Mouse (Mus musculus) E14TG2a.4 (cell line): Measurements from ENCODE around the gene Alms1.

Source experiments
- H3K27me3 ChIP-seq: 2 replicates; pipeline ENCODE4 v1.6.1; 2014; ENCODE audit warnings: low read length, control low read depth; ENCODE audit not compliant: insufficient read depth
- H3K36me3 ChIP-seq: 2 replicates; pipeline ENCODE4 v1.6.1; 2014; ENCODE audit warnings: low read length, control low read depth; ENCODE audit not compliant: insufficient read depth
- H3K4me1 ChIP-seq: replicated peaks from 2 replicates; pipeline ENCODE4 v1.6.1; 2014; ENCODE audit warnings: low read depth, low read length, control low read depth
- H3K4me3 ChIP-seq: replicated peaks from 2 replicates; pipeline ENCODE4 v1.5.1; 2014; ENCODE audit warnings: mild to moderate bottlenecking, low read length
- H3K9me3 ChIP-seq: 2 replicates; pipeline ENCODE4 v1.6.1; 2014; ENCODE audit warnings: low read length, control low read depth
- CTCF ChIP-seq: conservative IDR thresholded peaks from 2 replicates; pipeline ENCODE4 v1.5.1; 2014; ENCODE audit warnings: low read length
- NANOG ChIP-seq: IDR thresholded peaks from 2 replicates; pipeline ENCODE4 v1.6.1; 2014; ENCODE audit warnings: borderline replicate concordance, low read length, mixed read lengths
- POU5F1 ChIP-seq: IDR thresholded peaks from 2 replicates; pipeline ENCODE4 v1.6.1; 2014; ENCODE audit warnings: low read length, borderline replicate concordance

Alms1 gene

DNA sequence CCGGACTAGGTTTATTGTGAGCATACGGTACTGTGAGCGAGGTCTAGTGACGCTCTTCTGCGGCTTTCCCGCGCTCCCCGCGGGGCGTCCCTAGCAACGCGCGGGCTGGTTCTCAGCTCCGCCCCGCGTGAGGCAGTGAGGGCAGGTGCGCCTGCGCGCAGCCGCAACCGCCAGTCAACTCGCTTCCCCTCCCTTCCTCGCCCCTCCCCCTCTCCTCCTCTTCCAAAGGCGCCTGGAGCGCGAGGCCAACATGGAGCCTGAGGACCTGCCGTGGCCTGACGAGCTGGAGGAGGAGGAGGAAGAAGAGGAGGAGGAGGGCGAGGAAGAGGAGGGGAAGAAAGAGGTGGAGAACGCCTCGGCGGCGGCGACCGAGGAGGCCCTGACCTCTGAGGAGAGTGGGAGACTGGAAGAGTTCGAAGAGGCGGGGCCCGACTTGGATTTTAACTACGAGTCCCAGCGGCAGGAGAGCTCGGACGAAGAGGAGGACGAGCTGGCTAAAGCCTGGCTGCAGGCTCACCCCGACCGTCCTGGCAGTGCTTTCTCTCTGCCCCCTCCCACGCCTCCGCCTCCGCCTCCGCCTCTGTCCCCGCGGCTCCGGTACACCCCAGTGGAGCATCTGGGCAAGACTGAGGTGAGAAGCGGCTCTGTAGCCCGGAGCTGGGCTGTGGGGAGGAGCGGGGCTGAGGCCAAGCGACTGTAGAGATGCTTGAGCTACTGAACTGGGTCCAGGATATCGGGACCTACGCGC is at the start of gene Alms1:
Gene Alms1, plus strand, starts transcription at position 136 of the 748 bp plus-strand sequence.
- peaks cover 21% of the 10 kb centered on the region for H3K4me1 ChIP-seq
- no peak for TF ChIP-seq CTCF
- no peak for TF ChIP-seq POU5F1
- no peak for TF ChIP-seq NANOG
- H3K9me3 ChIP-seq, result no peaks in the 10 kb centered on the region
- H3K4me3 ChIP-seq, result peak within 1 kb of the TSS; percentile 95
- no peaks in the 10 kb centered on the region for H3K36me3 ChIP-seq
- no peaks in the 10 kb centered on the region for H3K27me3 ChIP-seq

DNA sequence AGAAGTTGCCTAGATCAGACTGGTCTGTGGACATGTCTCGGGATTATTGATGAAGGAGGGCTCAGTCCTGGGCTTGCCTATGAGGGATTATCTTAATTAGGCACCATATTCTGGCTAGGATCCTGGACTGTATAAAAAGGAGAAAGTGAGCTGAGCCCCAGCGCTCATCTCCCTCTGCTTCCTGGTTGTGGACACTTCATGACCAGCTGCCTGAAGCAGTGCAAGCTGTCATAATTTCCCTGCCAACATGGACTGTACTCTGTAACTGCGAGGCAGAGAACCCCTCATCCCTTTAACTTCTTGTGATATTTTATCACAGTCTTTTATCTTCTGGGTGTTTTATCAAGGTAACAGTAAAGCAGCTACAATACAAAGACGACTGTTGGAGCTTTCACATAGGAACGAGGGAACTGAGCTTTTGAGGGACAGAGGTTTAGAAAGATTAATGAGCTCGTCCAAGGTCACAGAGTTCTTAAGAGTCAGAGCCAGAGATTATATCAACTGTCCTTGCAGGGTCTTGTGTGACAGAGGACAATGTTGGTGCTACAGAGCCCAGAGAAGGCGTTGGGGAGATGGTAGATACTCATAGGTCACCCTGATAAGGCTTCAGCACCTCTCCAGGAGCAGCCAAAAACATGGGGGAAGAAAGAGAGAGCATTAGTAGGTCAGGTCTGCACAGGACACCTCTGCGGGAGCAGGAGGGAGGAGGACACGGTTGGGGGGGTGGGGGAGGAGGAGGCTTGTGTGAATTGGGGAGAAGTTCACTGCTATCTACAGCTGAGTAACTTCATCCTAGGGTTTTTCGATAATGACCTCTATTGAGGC is 43.8 kb upstream of the Alms1 start:
- TF ChIP-seq POU5F1, result no peak
- TF ChIP-seq CTCF, result no peak
- TF ChIP-seq NANOG, result no peak
- Histone ChIP-seq H3K27me3 (0 out of 2 replicates have a peak, but pooled peaks cover 4% of the 10 kb centered on the region), H3K36me3 (no peaks in the 10 kb centered on the region), H3K9me3 (no peaks in the 10 kb centered on the region), H3K4me3 (no peak overlapping the region), H3K4me1 (no peaks in the 10 kb centered on the region)

DNA sequence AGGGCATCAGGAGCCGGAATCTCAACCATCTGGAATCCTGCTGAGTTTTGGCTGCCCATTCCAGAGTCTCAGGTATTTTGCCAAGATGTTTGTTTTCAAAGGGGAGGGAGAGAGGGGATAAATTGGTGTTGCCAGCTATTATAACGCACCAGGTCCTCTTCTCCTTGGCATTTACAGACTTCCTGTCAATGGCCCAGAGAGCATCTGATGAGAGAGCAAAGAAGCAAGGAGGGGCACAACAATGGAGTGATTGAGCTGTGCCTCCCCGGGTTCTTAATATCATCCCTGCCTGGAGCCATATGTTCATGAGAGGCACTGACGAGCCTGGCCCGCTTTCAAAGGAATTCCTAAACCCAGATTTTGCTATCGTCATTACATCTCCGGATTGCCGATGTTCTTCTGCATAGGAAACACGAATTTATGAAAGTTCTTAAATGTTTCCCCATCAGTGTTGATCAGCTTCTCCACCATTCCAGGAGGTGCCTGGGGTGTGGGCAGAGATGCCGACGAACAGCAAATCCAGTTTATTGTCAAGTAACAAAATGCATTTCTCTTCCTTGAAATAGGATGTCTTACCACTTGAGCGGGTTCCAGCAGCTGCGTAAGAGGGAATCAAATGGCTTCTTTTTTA is 43.0 kb upstream of the Alms1 start:
- H3K36me3 ChIP-seq, result no peaks in the 10 kb centered on the region
- H3K27me3 ChIP-seq, result 0 out of 2 replicates have a peak, but pooled peaks cover 4% of the 10 kb centered on the region
- H3K9me3 ChIP-seq, result no peaks in the 10 kb centered on the region
- no peak overlapping the region for H3K4me3 ChIP-seq
- TF ChIP-seq CTCF, result no peak
- no peak for TF ChIP-seq NANOG
- no peak for TF ChIP-seq POU5F1
- no peaks in the 10 kb centered on the region for H3K4me1 ChIP-seq

DNA sequence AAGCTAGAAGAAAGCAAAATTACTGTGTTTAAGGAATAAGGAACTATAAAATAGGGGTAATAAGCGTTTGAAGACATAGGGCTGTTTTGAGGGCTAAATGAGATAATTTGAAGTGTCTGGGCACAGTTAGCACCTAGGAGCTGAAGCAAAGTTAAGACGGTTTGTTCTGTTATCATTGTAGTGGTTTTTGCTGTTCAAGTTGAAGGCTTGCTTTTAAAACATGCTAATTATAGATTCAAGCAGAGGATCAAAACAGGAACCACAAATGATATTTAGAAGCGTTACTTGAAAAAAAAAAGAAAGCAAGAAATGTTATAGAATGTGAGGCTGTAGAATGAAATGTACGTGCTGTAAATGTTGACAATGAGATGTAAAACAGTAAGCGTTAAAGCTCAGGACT is 39.7 kb upstream of the Alms1 start:
- TF ChIP-seq CTCF, result no peak
- TF ChIP-seq NANOG, result no peak
- TF ChIP-seq POU5F1, result no peak
- Histone ChIP-seq H3K4me3 (no peak overlapping the region), H3K27me3 (0 out of 2 replicates have a peak, but pooled peaks cover 4% of the 10 kb centered on the region), H3K4me1 (no peaks in the 10 kb centered on the region), H3K9me3 (peaks cover 3% of the 10 kb centered on the region; the same call in 1 of the 2 replicates), H3K36me3 (no peaks in the 10 kb centered on the region)

DNA sequence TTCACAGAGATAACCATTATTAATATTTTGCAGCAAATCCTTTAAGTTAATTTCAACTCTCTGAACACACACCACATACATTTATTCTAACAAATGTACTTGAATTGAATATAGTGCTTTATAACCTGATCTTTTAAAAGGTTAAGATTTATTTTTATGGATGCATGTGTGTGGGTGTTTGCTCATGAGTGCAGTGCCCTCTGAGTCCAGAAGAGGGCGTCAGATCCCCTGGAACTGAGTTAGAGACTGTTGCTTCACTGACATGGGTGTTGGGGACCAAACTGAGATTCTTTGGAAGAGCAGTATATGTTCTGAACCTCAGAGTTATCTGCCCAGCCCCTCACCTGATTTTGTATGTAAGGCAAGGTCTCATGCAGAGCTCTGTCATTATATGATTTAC is 25.0 kb upstream of the Alms1 start:
- Histone ChIP-seq H3K9me3 (no peaks in the 10 kb centered on the region), H3K4me1 (no peaks in the 10 kb centered on the region), H3K4me3 (no peak overlapping the region), H3K27me3 (no peaks in the 10 kb centered on the region), H3K36me3 (no peaks in the 10 kb centered on the region)
- TF ChIP-seq POU5F1, result no peak
- TF ChIP-seq NANOG, result no peak
- peak; percentile 53; the same call in 1 of the 2 replicates for TF ChIP-seq CTCF

DNA sequence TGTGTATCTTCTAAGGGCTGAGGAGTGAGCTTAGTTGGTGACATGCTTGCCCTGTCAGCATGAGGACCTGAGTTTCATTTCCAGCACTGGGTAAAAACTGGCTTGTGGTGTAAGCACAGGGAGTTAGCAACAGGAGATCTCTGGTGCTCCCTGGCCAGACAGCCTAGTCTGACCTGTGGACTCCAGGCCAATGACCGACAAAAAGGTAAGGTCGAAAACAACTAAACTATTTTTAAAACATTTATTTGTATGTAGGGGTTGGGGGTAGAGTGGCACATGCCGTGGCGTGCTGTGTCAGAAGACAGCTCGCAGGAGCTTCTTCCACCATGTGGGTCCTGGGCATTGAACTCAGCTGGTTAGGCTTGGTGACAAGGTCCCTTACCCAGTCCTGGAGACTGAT is 14.5 kb upstream of the Alms1 start:
- H3K4me1 ChIP-seq, result no peaks in the 10 kb centered on the region
- no peaks in the 10 kb centered on the region for H3K36me3 ChIP-seq
- H3K9me3 ChIP-seq, result no peaks in the 10 kb centered on the region
- no peaks in the 10 kb centered on the region for H3K27me3 ChIP-seq
- TF ChIP-seq POU5F1, result no peak
- no peak for TF ChIP-seq CTCF
- no peak for TF ChIP-seq NANOG
- H3K4me3 ChIP-seq, result no peak overlapping the region

DNA sequence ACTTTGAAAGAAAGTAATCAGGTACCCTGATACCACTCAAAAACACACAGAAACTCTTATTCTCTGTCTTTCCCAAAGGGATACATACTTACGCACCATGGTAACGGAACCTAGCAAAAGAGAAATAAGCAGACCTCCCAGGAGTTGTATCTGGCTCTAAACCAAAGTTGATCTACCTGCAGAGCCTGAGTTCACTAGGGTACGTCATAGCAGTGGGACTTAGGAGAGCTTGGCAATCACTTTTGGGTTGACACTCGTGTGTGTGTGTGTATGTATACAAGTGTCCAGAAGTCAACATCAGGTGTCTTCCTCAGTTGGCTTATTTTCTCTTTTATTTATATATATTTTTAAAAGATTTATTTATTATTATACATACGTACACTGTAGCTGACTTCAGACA is 5.6 kb upstream of the Alms1 start:
- Histone ChIP-seq H3K36me3 (no peaks in the 10 kb centered on the region), H3K4me1 (no peaks in the 10 kb centered on the region), H3K9me3 (no peaks in the 10 kb centered on the region), H3K4me3 (no peak overlapping the region), H3K27me3 (0 out of 2 replicates have a peak, but pooled peaks cover 2% of the 10 kb centered on the region)
- TF ChIP-seq CTCF (no peak), POU5F1 (no peak), NANOG (no peak)

DNA sequence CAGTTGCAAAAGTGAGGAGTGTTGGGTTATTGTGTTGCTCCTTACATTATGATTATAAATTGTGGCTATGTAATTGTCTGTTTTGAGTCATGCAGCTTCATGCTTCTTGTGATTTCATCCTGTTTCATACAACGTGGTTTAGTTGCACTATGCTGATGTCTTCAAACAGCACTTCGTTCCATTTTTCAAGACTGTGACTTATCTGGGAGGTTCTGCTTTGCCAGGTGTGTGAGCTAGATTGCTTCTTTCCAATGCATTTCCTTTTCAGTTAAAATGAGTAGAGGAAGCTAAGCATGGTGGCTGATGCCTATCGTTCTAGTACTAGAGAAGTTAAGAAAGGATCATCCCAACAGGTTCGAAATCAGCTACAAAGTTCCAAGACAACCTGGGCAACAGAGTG is 2.7 kb upstream of the Alms1 start:
- Histone ChIP-seq H3K4me3 (no peak overlapping the region), H3K4me1 (peaks cover 14% of the 10 kb centered on the region), H3K36me3 (no peaks in the 10 kb centered on the region), H3K27me3 (0 out of 2 replicates have a peak, but pooled peaks cover 2% of the 10 kb centered on the region), H3K9me3 (no peaks in the 10 kb centered on the region)
- TF ChIP-seq POU5F1, result no peak
- no peak for TF ChIP-seq CTCF
- no peak for TF ChIP-seq NANOG
